Mouse (Mus musculus): ENCODE results near the gene Ckb.

DNA sequence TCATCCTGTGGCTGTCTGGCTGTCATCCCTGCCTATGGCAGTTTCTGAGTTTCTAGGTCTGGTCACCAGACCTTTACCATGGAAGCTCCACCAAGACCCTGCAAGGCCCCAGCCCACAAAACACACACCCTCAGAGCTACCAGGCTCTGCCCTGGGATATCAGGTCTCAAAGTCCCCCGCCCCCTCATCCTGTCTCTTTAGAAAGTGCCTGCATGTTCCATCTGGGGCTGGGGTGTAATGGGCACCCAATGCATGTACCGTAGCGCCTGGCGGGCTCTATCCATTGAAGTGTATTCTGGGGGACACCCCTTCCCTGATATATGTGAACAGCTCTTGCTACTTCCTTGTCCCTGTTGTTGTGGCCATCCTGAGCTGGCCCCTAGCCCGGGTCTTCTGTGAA lies 20.8 kb upstream of the Ckb start:
- TF ChIP-seq CTCF (conservative IDR thresholded peaks at IDR 0.05; ENCODE audit: low read length) (no peak), POU5F1 (IDR thresholded peaks at IDR 0.05; ENCODE audit: borderline replicate concordance, low read length) (no peak), NANOG (IDR thresholded peaks at IDR 0.05; ENCODE audit: borderline replicate concordance, low read length) (no peak)

Data from E14TG2a.4 (cell line).